Mouse (Mus musculus): ENCODE data around the gene Xlr4b.
"Not testable (repeated sequence)": the region's sequence is repeated elsewhere in the genome, so short reads cannot be mapped to it uniquely, and the experiment has no call there.

- not testable (repeated sequence) for TF ChIP-seq CTCF, POLR2A (IDR thresholded peaks at IDR 0.05; ENCODE audit: extremely low read depth, insufficient read depth, low read length)
These were observed 48.3 kb downstream of the Xlr4b start for GRCm38 (mm10) chrX:73262428-73262827.
